Mouse (Mus musculus) CH12.LX (cell line): ENCODE data around the gene Kcnj5.

Experiments used
- CTCF ChIP-seq, 2 experiments: IDR thresholded peaks in 1 of 2; conservative IDR thresholded peaks in 1 of 2; 2 replicates each; pipeline ENCODE4 v1.5.1; 2011 to 2012; ENCODE audit warnings: low read depth in 2 of 2, low read length in 2 of 2, improper control_type of control experiment in 1 of 2, inconsistent platforms in 1 of 2, mild to moderate bottlenecking in 1 of 2, moderate library complexity in 1 of 2
- SIN3A ChIP-seq: IDR thresholded peaks from 2 replicates; pipeline ENCODE4 v1.6.1; 2012; ENCODE audit warnings: low read length, improper control_type of control experiment, inconsistent platforms
- TBP ChIP-seq: conservative IDR thresholded peaks from 2 replicates; pipeline ENCODE4 v1.6.1; 2011; ENCODE audit warnings: low read depth, low read length, improper control_type of control experiment
- USF1 ChIP-seq: IDR thresholded peaks from 2 replicates; pipeline ENCODE4 v1.6.1; 2014; ENCODE audit warnings: low read depth, mild to moderate bottlenecking, inconsistent platforms, low read length, improper control_type of control experiment

- no peak for TF ChIP-seq TBP
- TF ChIP-seq USF1, result no peak
- no peak for TF ChIP-seq SIN3A
- no peak for TF ChIP-seq CTCF (conservative IDR thresholded peaks at IDR 0.05 in 1 of 2, IDR thresholded peaks at IDR 0.05 in 1 of 2; ENCODE audit: low read depth in 2 of 2, low read length in 2 of 2)
Measured at GRCm38 (mm10) chr9:32384906-32385305, 40.8 kb upstream of the Kcnj5 start.
